Mouse (Mus musculus) small intestine, adult 2 months (tissue): ENCODE measurements at regions not wholly inside any gene's neighbourhood (a gene's known extent, or its start where the extent isn't known, plus 50 kb on each side); places are given as distances from the start of the nearest gene placed in this dataset.
"Not testable (repeated sequence)": the region's sequence is repeated elsewhere in the genome, so short reads cannot be mapped to it uniquely, and the experiment has no call there.

Source experiments
- H3K27ac ChIP-seq: fragments of 200-500 bp; 2 replicates; pipeline ENCODE4 v1.5.1; 2012; ENCODE audit warnings: low read depth, low read length, control low read depth, inconsistent platforms; ENCODE audit not compliant: insufficient read depth
- H3K27me3 ChIP-seq: fragments of 200-500 bp; 2 replicates; pipeline ENCODE4 v1.6.1; 2012; ENCODE audit warnings: mild to moderate bottlenecking, moderate library complexity, low read length, inconsistent platforms; ENCODE audit not compliant: control insufficient read depth, insufficient read depth
- H3K36me3 ChIP-seq: fragments of 200-500 bp; 2 replicates; pipeline ENCODE4 v1.6.1; 2012; ENCODE audit warnings: mild to moderate bottlenecking, low read length, control low read depth, inconsistent platforms; ENCODE audit not compliant: control insufficient read depth, insufficient read depth
- H3K4me1 ChIP-seq: fragments of 200-500 bp; 2 replicates; pipeline ENCODE4 v1.6.1; 2012; ENCODE audit warnings: low read length, inconsistent platforms, mixed read lengths; ENCODE audit not compliant: control insufficient read depth, insufficient read depth, insufficient read length
- H3K4me3 ChIP-seq: fragments of 200-500 bp; 2 replicates; pipeline ENCODE4 v1.5.1; 2012; ENCODE audit warnings: low read depth, mild to moderate bottlenecking, control low read depth, inconsistent platforms, low read length, moderate library complexity
- CTCF ChIP-seq: fragments of 200-500 bp; IDR thresholded peaks from 2 replicates; pipeline ENCODE4 v1.5.1; 2012; ENCODE audit warnings: low read depth, mild to moderate bottlenecking, control low read depth, inconsistent platforms, low read length, moderate library complexity, mixed read lengths; ENCODE audit not compliant: insufficient replicate concordance, insufficient read length; ENCODE audit errors: extremely low read depth
- POLR2A ChIP-seq: fragments of 200-500 bp; IDR thresholded peaks from 2 replicates; pipeline ENCODE4 v1.6.1; 2012; ENCODE audit warnings: low read depth, mild to moderate bottlenecking, control low read depth, inconsistent platforms, low read length, moderate library complexity
- WGBS: fragments of 180-500 bp; shearing (Covaris S2); methylation state at CpG from one replicate; pipeline ENCODE4 v1.1.7; 2018; 5-methylcytosine and 5-hydroxymethylcytosine counted together

- TF ChIP-seq CTCF (no peak), POLR2A (no peak)
- 30% methylated on average over 1 of the region's 1 CpGs for WGBS
- no peak overlapping the region for H3K27ac ChIP-seq
- H3K36me3 ChIP-seq: no peaks in the 10 kb centered on the region
- no peaks in the 10 kb centered on the region for H3K4me1 ChIP-seq
- H3K27me3 ChIP-seq: no peaks in the 10 kb centered on the region
- no peak overlapping the region for H3K4me3 ChIP-seq
These were observed 97.4 kb upstream of the Dock11 start for GRCm38 (mm10) chrX:35791273-35791672.

- WGBS: 37% methylated on average over 2 of the region's 2 CpGs
- Histone ChIP-seq H3K27ac (no peak overlapping the region), H3K27me3 (no peaks in the 10 kb centered on the region), H3K4me3 (no peak overlapping the region), H3K36me3 (no peaks in the 10 kb centered on the region), H3K4me1 (no peaks in the 10 kb centered on the region)
- TF ChIP-seq CTCF (peak; percentile 49; the same call in 1 of the 2 replicates), POLR2A (no peak)
These were observed 75.4 kb upstream of the Dock11 start for GRCm38 (mm10) chrX:35813206-35813605.

GRCm38 (mm10) chrX:35834411-35834810 is 54.2 kb upstream of the Dock11 start:
- not testable (repeated sequence) for H3K36me3 ChIP-seq, H3K27ac ChIP-seq, H3K27me3 ChIP-seq, H3K4me1 ChIP-seq, H3K4me3 ChIP-seq
- WGBS: 3% methylated on average over 2 of the region's 2 CpGs

- Histone ChIP-seq H3K4me1 (no peaks in the 10 kb centered on the region), H3K4me3 (no peak overlapping the region), H3K27ac (no peak overlapping the region), H3K36me3 (no peaks in the 10 kb centered on the region), H3K27me3 (no peaks in the 10 kb centered on the region)
- WGBS: 49% methylated on average over 1 of the region's 1 CpGs
- TF ChIP-seq CTCF (no peak), POLR2A (no peak)
These were observed 50.6 kb upstream of the Dock11 start for GRCm38 (mm10) chrX:35838064-35838463.
